Mouse (Mus musculus) testis, adult 2 months (tissue): ENCODE results near the gene Sap30bp.

Source experiments
- CTCF ChIP-seq: fragments of 200-500 bp; IDR thresholded peaks from 2 replicates; pipeline ENCODE4 v1.5.1; 2012; ENCODE audit warnings: low read depth, mild to moderate bottlenecking, inconsistent platforms, low read length, moderate library complexity; ENCODE audit not compliant: control insufficient read depth, insufficient read depth, insufficient replicate concordance
- POLR2A ChIP-seq: fragments of 200-500 bp; IDR thresholded peaks from 2 replicates; pipeline ENCODE4 v1.6.1; 2012; ENCODE audit warnings: low read depth, mild to moderate bottlenecking, inconsistent platforms, low read length, moderate library complexity; ENCODE audit not compliant: control insufficient read depth

GRCm38 (mm10) chr11:116004840-116005700 lies 72.0 kb downstream of the Sap30bp start:
- no peak; the same call in 1 of the 2 replicates for TF ChIP-seq POLR2A
- peak; percentile 25; the same call in 1 of the 2 replicates for TF ChIP-seq CTCF
